Mouse (Mus musculus): ENCODE measurements around the gene Nipsnap1. TPM values are rescaled to one million over a fixed set of nuclear protein-coding genes. Genes with fewer than 3 reads are reported as not detected.

Nipsnap1 gene
- 39.5 TPM for polyA plus RNA-seq (2014; fragmentation: Illumina TruSeq; extraction: RNeasy Lipid Tissue Mini Kit (QIAGEN cat#74804); ENCODE audit: low replicate concordance)

DNA sequence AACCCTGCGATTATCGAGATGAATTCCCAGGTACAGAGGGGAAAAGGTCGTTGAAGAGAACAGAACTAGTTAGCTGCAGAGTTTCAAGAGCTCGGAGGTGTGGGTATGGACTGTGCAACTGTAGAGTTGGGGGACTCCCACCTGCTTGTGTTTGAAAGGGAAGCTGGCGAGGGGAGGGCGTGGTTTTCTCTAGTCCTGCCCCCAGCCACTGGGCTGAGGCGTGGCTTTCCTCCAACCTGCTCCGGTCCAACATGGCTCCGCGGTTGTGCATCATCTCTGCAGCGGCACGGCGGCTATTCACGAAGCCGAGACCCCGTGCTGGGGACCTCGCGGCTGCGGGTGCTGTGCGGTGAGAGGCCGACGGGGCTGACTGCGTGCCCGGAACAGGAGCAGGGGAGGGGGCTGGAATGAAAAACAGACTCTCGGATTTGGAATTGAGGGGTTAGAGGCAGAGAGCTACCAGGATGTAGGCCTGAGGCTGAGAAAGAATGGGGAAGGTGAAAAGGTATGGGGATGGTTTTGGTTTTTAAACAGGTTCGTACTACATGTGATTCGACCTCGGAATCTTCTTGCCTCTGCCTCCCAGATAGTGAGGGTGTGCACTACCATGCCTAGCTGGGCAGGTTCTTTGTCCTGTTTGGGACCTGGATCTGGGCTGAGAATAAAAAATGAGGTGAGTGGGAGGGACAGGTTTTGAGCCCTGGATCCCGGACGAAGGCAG lies at the start of gene Nipsnap1:
TSS of gene Nipsnap1 (plus strand) at position 197 of the 721 bp plus-strand sequence.

DNA sequence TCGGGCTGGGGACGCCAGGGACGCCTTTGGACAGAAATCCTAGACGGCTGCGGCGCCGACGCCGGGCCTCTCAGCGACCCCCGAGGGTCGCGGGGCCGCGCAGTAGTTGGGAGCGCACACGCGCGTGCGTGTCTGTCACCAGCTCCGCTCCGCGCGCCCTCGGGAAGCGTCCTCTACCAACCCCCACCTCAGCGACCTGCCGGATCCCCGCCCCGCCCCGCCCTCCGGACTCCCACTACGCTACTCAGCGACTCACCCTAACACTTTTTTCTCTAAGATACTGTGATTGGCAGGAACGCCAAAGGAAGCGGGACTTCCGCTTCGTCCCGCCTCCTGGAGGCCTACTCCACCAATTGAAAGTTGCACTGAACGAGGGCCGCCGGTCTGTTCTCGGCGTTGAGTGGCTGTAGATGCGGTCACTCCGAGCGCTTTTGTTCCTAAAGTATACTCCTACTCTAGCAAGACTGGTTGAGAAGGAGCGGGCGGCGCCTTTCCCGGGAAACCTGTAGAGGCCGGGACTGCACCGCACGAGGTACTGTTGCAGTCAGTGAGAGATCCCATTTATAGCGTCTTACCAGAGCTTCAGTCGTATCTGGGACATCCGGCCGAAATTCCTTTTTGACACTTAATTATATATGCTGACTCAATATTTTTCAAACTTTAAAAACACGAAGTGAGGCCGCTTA lies 24.4 kb upstream of the Nipsnap1 start, which contains the start of gene Nf2:
TSS of gene Nf2 (minus strand) at position 279 of the 686 bp plus-strand sequence.

DNA sequence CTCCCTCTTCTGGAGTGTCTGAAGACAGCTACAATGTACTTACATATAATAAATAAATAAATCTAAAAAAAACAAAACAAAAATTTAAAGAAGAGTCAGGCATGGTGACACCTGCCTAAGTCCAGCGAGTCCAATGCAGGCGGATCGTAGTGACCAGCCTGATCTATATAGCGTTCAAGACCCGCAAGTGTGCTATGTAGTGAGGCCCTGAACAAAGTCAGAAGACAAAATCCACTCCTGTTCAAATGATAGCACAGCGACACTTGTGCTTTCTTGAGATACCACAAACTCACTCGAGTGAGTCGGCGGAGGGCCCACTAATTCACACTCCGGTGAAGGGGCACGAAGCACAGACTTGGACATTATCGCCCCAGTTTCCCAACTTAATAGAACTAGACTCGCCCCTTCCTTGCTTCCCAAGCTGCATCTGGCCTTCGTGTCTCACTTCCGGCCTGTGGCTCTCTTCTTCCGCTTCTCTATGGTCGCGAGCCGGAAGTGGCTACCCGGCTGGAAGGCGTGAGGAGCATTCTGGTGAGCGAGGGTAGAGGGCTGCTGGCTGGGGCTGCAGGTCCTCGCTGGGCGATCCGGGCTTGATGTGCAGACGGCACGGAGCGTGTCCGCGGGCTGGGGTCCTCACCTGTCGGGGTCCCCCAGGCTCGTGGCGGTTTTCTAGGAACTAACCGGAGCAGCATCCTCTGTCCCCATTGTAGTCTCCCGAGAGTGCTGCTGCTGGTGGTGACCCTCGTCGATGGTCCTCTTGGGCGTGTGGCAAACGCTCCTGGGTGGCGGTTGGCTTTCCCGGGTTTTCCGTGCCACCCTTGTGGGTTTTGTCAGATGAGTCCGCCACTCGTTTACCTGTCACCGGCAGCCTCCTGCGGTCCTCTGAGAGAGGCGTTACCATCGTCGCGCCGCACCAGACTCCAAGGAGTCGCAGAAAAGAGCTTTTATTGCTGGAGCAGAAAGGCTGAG lies 21.4 kb downstream of the Nipsnap1 start, which contains the start of gene Thoc5:
TSS of gene Thoc5 (plus strand) at position 473 of the 969 bp plus-strand sequence.

Other genes with a start within 250 kb of the Nipsnap1 start
- gene Ascc2, start 236.2 kb upstream of the Nipsnap1 start, polyA plus RNA-seq (2014; fragmentation: Illumina TruSeq; extraction: RNeasy Lipid Tissue Mini Kit (QIAGEN cat#74804); ENCODE audit: low replicate concordance): 12.8 TPM
- gene Uqcr10, start 169.6 kb upstream of the Nipsnap1 start, polyA plus RNA-seq (2014; fragmentation: Illumina TruSeq; extraction: RNeasy Lipid Tissue Mini Kit (QIAGEN cat#74804); ENCODE audit: low replicate concordance): 31.6 TPM
- not detected for gene Zmat5, start 169.3 kb upstream of the Nipsnap1 start, polyA plus RNA-seq (2014; fragmentation: Illumina TruSeq; extraction: RNeasy Lipid Tissue Mini Kit (QIAGEN cat#74804); ENCODE audit: low replicate concordance)
- gene Cabp7, start 127.2 kb upstream of the Nipsnap1 start, polyA plus RNA-seq (2014; fragmentation: Illumina TruSeq; extraction: RNeasy Lipid Tissue Mini Kit (QIAGEN cat#74804); ENCODE audit: low replicate concordance): not detected
- 65.1 TPM for gene Nf2, start 24.4 kb upstream of the Nipsnap1 start, polyA plus RNA-seq (2014; fragmentation: Illumina TruSeq; extraction: RNeasy Lipid Tissue Mini Kit (QIAGEN cat#74804); ENCODE audit: low replicate concordance)
- gene Thoc5, start 21.4 kb downstream of the Nipsnap1 start, polyA plus RNA-seq (2014; fragmentation: Illumina TruSeq; extraction: RNeasy Lipid Tissue Mini Kit (QIAGEN cat#74804); ENCODE audit: low replicate concordance): 2.5 TPM
- gene Nefh, start 74.1 kb downstream of the Nipsnap1 start, polyA plus RNA-seq (2014; fragmentation: Illumina TruSeq; extraction: RNeasy Lipid Tissue Mini Kit (QIAGEN cat#74804); ENCODE audit: low replicate concordance): not detected
- 57.9 TPM for gene Ap1b1, start 112.9 kb downstream of the Nipsnap1 start, polyA plus RNA-seq (2014; fragmentation: Illumina TruSeq; extraction: RNeasy Lipid Tissue Mini Kit (QIAGEN cat#74804); ENCODE audit: low replicate concordance)
- gene Rasl10a, start 184.2 kb downstream of the Nipsnap1 start, polyA plus RNA-seq (2014; fragmentation: Illumina TruSeq; extraction: RNeasy Lipid Tissue Mini Kit (QIAGEN cat#74804); ENCODE audit: low replicate concordance): not detected
- 1.3 TPM for gene Gas2l1, start 191.4 kb downstream of the Nipsnap1 start, polyA plus RNA-seq (2014; fragmentation: Illumina TruSeq; extraction: RNeasy Lipid Tissue Mini Kit (QIAGEN cat#74804); ENCODE audit: low replicate concordance)
- 0.26 TPM for gene Rhbdd3, start 225.0 kb downstream of the Nipsnap1 start, polyA plus RNA-seq (2014; fragmentation: Illumina TruSeq; extraction: RNeasy Lipid Tissue Mini Kit (QIAGEN cat#74804); ENCODE audit: low replicate concordance)
- gene Ewsr1, start 225.3 kb downstream of the Nipsnap1 start, polyA plus RNA-seq (2014; fragmentation: Illumina TruSeq; extraction: RNeasy Lipid Tissue Mini Kit (QIAGEN cat#74804); ENCODE audit: low replicate concordance): 223 TPM

All from small intestine, adult 10 weeks (tissue).